Mouse (Mus musculus) hindbrain, embryonic 12.5 days (tissue): Measurements from ENCODE around the gene Arhgap21. TPM values are rescaled to one million over a fixed set of nuclear protein-coding genes. Genes with fewer than 3 reads are reported as not detected.

ENCODE experiments used
- ATAC-seq: fragments of 200-750 bp; cut with Nextera tagmentation; 2 replicates; pipeline ENCODE4 v1.8.0; 2017; ENCODE audit warnings: moderate TSS enrichment; ENCODE audit not compliant: low FRiP score
- H3K27ac ChIP-seq: fragments of 300-500 bp; sonication (generic); 2 replicates; pipeline ENCODE4 v1.5.1; 2016; ENCODE audit warnings: mild to moderate bottlenecking
- H3K27me3 ChIP-seq: fragments of 300-500 bp; sonication (generic); 2 replicates; pipeline ENCODE4 v1.6.1; 2016; ENCODE audit warnings: mild to moderate bottlenecking
- H3K36me3 ChIP-seq: fragments of 300-500 bp; sonication (generic); 2 replicates; pipeline ENCODE4 v1.6.1; 2016; ENCODE audit warnings: mild to moderate bottlenecking
- H3K4me1 ChIP-seq: fragments of 300-500 bp; sonication (generic); 2 replicates; pipeline ENCODE4 v1.6.1; 2016
- H3K4me2 ChIP-seq: fragments of 300-500 bp; sonication (generic); replicated peaks from 2 replicates; pipeline ENCODE4 v1.6.1; 2016; ENCODE audit warnings: mild to moderate bottlenecking
- H3K4me3 ChIP-seq: fragments of 300-500 bp; sonication (generic); 2 replicates; pipeline ENCODE4 v1.5.1; 2016; ENCODE audit warnings: mild to moderate bottlenecking
- H3K9ac ChIP-seq: fragments of 300-500 bp; sonication (generic); 2 replicates; pipeline ENCODE4 v1.6.1; 2016; ENCODE audit warnings: mild to moderate bottlenecking, moderate library complexity
- H3K9me3 ChIP-seq: fragments of 300-500 bp; sonication (generic); replicated peaks from 2 replicates; pipeline ENCODE4 v1.6.1; 2016; ENCODE audit warnings: mild to moderate bottlenecking
- WGBS: fragments of 180-500 bp; shearing (Covaris S2); methylation state at CpG from one replicate; pipeline ENCODE4 v1.1.7; 2016; 5-methylcytosine and 5-hydroxymethylcytosine counted together
- polyA plus RNA-seq: library from polyadenylated mRNA; unstranded; fragments of >200 nt; fragmentation: Nextera tagmentation; extraction: Ambion mirVana; gene quantifications from 2 replicates; pipeline ENCODE4 v1.2.1, GENCODE M21; 2016

Gene Arhgap21
- polyA plus RNA-seq, 1 experiment from 2014 or later = 64.4 TPM

- no peak overlapping the region for H3K4me2 ChIP-seq
- H3K4me1 ChIP-seq = peaks cover 11% of the 10 kb centered on the region
- no peak for ATAC-seq
- H3K27ac ChIP-seq = no peak overlapping the region
- H3K9ac ChIP-seq = no peak overlapping the region
- H3K36me3 ChIP-seq = no peaks in the 10 kb centered on the region
- H3K4me3 ChIP-seq = no peak overlapping the region
- 62% methylated on average over 1 of the region's 1 CpGs for WGBS
- no peaks in the 10 kb centered on the region for H3K27me3 ChIP-seq
- no peaks in the 10 kb centered on the region for H3K9me3 ChIP-seq
Observed at GRCm38 (mm10) chr2:20924938-20925337, 43.7 kb downstream of the Arhgap21 start.

GRCm38 (mm10) chr2:20922366-20922765, 46.3 kb downstream of the Arhgap21 start:
- WGBS = 0% methylated on average over 1 of the region's 1 CpGs
- Histone ChIP-seq H3K9me3 (no peaks in the 10 kb centered on the region), H3K4me1 (peaks cover 11% of the 10 kb centered on the region), H3K36me3 (no peaks in the 10 kb centered on the region), H3K27me3 (no peaks in the 10 kb centered on the region), H3K4me2 (no peak overlapping the region), H3K9ac (no peak overlapping the region), H3K4me3 (no peak overlapping the region), H3K27ac (0 out of 2 replicates have a peak overlapping the region, but pooled peaks have one; percentile 25)
- no peak for ATAC-seq

DNA sequence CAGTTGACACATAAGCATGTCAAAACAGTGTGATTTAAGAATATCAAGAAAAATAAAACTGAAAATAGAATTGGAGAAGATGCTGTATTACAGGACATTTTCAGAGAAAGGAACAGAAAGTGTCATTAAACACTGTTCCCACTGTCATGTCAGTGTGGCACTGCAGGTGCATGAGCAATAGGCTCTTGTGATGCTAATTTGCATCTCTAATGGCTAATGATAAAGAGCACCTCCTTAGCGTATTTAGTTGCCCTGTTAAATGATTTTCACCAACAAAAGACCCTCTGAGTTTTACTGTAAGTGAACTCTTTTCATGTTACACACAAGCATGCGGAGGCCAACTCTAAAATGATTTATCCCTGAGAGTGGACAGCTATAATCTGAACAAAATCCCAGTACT, 47.1 kb downstream of the Arhgap21 start:
- no peaks in the 10 kb centered on the region for H3K9me3 ChIP-seq
- WGBS = 48% methylated on average over 2 of the region's 2 CpGs
- H3K4me2 ChIP-seq = no peak overlapping the region
- H3K4me1 ChIP-seq = peaks cover 11% of the 10 kb centered on the region
- H3K27ac ChIP-seq = no peak overlapping the region
- ATAC-seq = no peak
- H3K27me3 ChIP-seq = no peaks in the 10 kb centered on the region
- no peak overlapping the region for H3K4me3 ChIP-seq
- no peaks in the 10 kb centered on the region for H3K36me3 ChIP-seq
- H3K9ac ChIP-seq = no peak overlapping the region

- WGBS = 91% methylated on average over 1 of the region's 1 CpGs
- Histone ChIP-seq H3K4me3 (no peak overlapping the region), H3K9me3 (no peaks in the 10 kb centered on the region), H3K36me3 (no peaks in the 10 kb centered on the region), H3K9ac (no peak overlapping the region), H3K27me3 (no peaks in the 10 kb centered on the region), H3K27ac (no peak overlapping the region), H3K4me1 (peaks cover 11% of the 10 kb centered on the region), H3K4me2 (no peak overlapping the region)
- no peak for ATAC-seq
Observed at GRCm38 (mm10) chr2:20921021-20921420, 47.7 kb downstream of the Arhgap21 start.

- Histone ChIP-seq H3K4me2 (no peak overlapping the region), H3K9ac (no peak overlapping the region), H3K4me1 (no peaks in the 10 kb centered on the region), H3K4me3 (no peak overlapping the region), H3K36me3 (peaks cover 14% of the 10 kb centered on the region), H3K27ac (no peak overlapping the region), H3K9me3 (no peaks in the 10 kb centered on the region), H3K27me3 (no peaks in the 10 kb centered on the region)
- 94% methylated on average over 10 of the region's 10 CpGs for WGBS
- ATAC-seq = no peak
Observed at GRCm38 (mm10) chr2:20914531-20915320, 54.0 kb downstream of the Arhgap21 start.

- Histone ChIP-seq H3K9me3 (no peaks in the 10 kb centered on the region), H3K4me1 (no peaks in the 10 kb centered on the region), H3K27ac (no peak overlapping the region), H3K4me2 (no peak overlapping the region), H3K27me3 (no peaks in the 10 kb centered on the region), H3K4me3 (no peak overlapping the region), H3K9ac (no peak overlapping the region), H3K36me3 (peaks cover 16% of the 10 kb centered on the region)
- ATAC-seq = no peak
- WGBS = 94% methylated on average over 1 of the region's 1 CpGs
Observed at GRCm38 (mm10) chr2:20913019-20913415, 55.7 kb downstream of the Arhgap21 start.

GRCm38 (mm10) chr2:20912348-20913018, 56.2 kb downstream of the Arhgap21 start:
- Histone ChIP-seq H3K4me2 (no peak overlapping the region), H3K27ac (no peak overlapping the region), H3K9me3 (no peaks in the 10 kb centered on the region), H3K4me1 (no peaks in the 10 kb centered on the region), H3K4me3 (no peak overlapping the region), H3K27me3 (no peaks in the 10 kb centered on the region), H3K36me3 (peaks cover 16% of the 10 kb centered on the region), H3K9ac (no peak overlapping the region)
- ATAC-seq = no peak
- WGBS = 94% methylated on average over 11 of the region's 11 CpGs

GRCm38 (mm10) chr2:20910446-20910845, 58.2 kb downstream of the Arhgap21 start:
- no peak for ATAC-seq
- Histone ChIP-seq H3K36me3 (peaks cover 16% of the 10 kb centered on the region), H3K9ac (no peak overlapping the region), H3K4me2 (no peak overlapping the region), H3K9me3 (no peaks in the 10 kb centered on the region), H3K27ac (no peak overlapping the region), H3K27me3 (no peaks in the 10 kb centered on the region), H3K4me1 (no peaks in the 10 kb centered on the region), H3K4me3 (no peak overlapping the region)
- WGBS = 96% methylated on average over 3 of the region's 3 CpGs

- no peaks in the 10 kb centered on the region for H3K4me1 ChIP-seq
- peaks cover 16% of the 10 kb centered on the region for H3K36me3 ChIP-seq
- no peak overlapping the region for H3K4me3 ChIP-seq
- no peak overlapping the region for H3K27ac ChIP-seq
- H3K9me3 ChIP-seq = no peaks in the 10 kb centered on the region
- 90% methylated on average over 7 of the region's 7 CpGs for WGBS
- no peak overlapping the region for H3K4me2 ChIP-seq
- H3K27me3 ChIP-seq = no peaks in the 10 kb centered on the region
- H3K9ac ChIP-seq = no peak overlapping the region
- no peak for ATAC-seq
Observed at GRCm38 (mm10) chr2:20909404-20909803, 59.3 kb downstream of the Arhgap21 start.

DNA sequence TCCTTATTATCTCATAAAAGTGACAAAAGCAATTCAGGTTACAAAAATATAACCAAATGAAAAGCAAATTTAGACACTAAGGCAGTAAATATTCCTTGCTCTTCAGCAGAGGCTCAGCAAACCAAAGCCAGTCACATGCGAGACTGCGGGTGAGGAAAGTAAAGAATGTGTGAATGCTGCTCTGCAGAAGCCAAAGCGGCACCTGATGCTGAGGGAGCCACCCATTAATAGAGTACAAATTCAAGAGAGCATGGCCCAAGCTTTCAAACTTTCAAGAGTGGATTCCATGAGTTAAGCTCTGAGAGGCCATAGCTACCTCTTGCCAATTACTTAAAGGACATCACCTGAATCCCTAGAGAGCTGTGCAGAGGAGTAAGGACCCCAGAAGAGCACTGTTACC, 61.4 kb downstream of the Arhgap21 start:
- H3K4me2 ChIP-seq = no peak overlapping the region
- no peak overlapping the region for H3K27ac ChIP-seq
- no peaks in the 10 kb centered on the region for H3K9me3 ChIP-seq
- H3K27me3 ChIP-seq = no peaks in the 10 kb centered on the region
- ATAC-seq = no peak
- peaks cover 11% of the 10 kb centered on the region; the same call in 1 of the 2 replicates for H3K36me3 ChIP-seq
- WGBS = 92% methylated on average over 3 of the region's 3 CpGs
- no peaks in the 10 kb centered on the region for H3K4me1 ChIP-seq
- no peak overlapping the region for H3K4me3 ChIP-seq
- no peak overlapping the region for H3K9ac ChIP-seq

- 95% methylated on average over 8 of the region's 8 CpGs for WGBS
- no peak for ATAC-seq
- H3K4me3 ChIP-seq = no peak overlapping the region
Observed at GRCm38 (mm10) chr2:20905411-20905810, 63.3 kb downstream of the Arhgap21 start.

GRCm38 (mm10) chr2:20902981-20903645, 65.6 kb downstream of the Arhgap21 start:
- WGBS = 94% methylated on average over 11 of the region's 11 CpGs
- no peak overlapping the region for H3K4me3 ChIP-seq
- H3K27ac ChIP-seq = no peak overlapping the region
- H3K9ac ChIP-seq = no peak overlapping the region
- no peaks in the 10 kb centered on the region for H3K27me3 ChIP-seq
- no peaks in the 10 kb centered on the region for H3K36me3 ChIP-seq
- ATAC-seq = no peak
- H3K9me3 ChIP-seq = no peaks in the 10 kb centered on the region
- no peak overlapping the region for H3K4me2 ChIP-seq
- no peaks in the 10 kb centered on the region for H3K4me1 ChIP-seq

More at GRCm38 (mm10) chr2:20905411-20905810, 63.3 kb downstream of the Arhgap21 start:
- H3K27me3 ChIP-seq = no peaks in the 10 kb centered on the region
- H3K27ac ChIP-seq = no peak overlapping the region
- no peaks in the 10 kb centered on the region for H3K9me3 ChIP-seq
- no peak overlapping the region for H3K9ac ChIP-seq
- peaks cover 2% of the 10 kb centered on the region; the same call in 1 of the 2 replicates for H3K36me3 ChIP-seq
- no peaks in the 10 kb centered on the region for H3K4me1 ChIP-seq
- no peak overlapping the region for H3K4me2 ChIP-seq
